Mouse (Mus musculus) G1E (cell line): ENCODE measurements around the gene Tmeff2. TPM values are rescaled to one million over a fixed set of nuclear protein-coding genes. Genes with fewer than 3 reads are reported as not detected.

Experiments used
- ATAC-seq: 2 replicates; pipeline ENCODE4 v1.8.0; 2016; ENCODE audit warnings: mild to moderate bottlenecking; ENCODE audit not compliant: insufficient number of reproducible peaks, poor library complexity, low FRiP score, severe bottlenecking; ENCODE audit errors: extremely low read depth
- DNase-seq: peaks from one replicate; pipeline ENCODE4 v3.0.0; 2012; ENCODE audit warnings: low spot score
- H3K27me3 ChIP-seq: 2 replicates; pipeline ENCODE4 v1.6.1; 2012; ENCODE audit warnings: mild to moderate bottlenecking, low read length, inconsistent platforms; ENCODE audit not compliant: insufficient read depth
- H3K36me3 ChIP-seq: replicated peaks from 2 replicates; pipeline ENCODE3; 2012; ENCODE audit warnings: mild to moderate bottlenecking, inconsistent platforms
- H3K4me1 ChIP-seq: 2 replicates; pipeline ENCODE4 v1.6.1; 2012; ENCODE audit warnings: low read depth, low read length, inconsistent platforms, mixed read lengths; ENCODE audit not compliant: insufficient read depth
- H3K4me3 ChIP-seq: 2 replicates; pipeline ENCODE4 v1.5.1; 2012; ENCODE audit warnings: low read depth, mild to moderate bottlenecking, inconsistent platforms, low read length, moderate library complexity, mixed read lengths
- H3K9me3 ChIP-seq: replicated peaks from 2 replicates; pipeline ENCODE4 v1.6.1; 2012; ENCODE audit warnings: inconsistent platforms
- CTCF ChIP-seq: IDR thresholded peaks from 2 replicates; pipeline ENCODE4 v1.5.1; 2012; ENCODE audit warnings: low read depth, low read length, inconsistent platforms, mixed read lengths
- GATA1 ChIP-seq: IDR thresholded peaks from 2 replicates; pipeline ENCODE4 v1.6.1; 2012; ENCODE audit warnings: borderline replicate concordance, low read length, inconsistent platforms, mixed read lengths
- GATA2 ChIP-seq: IDR thresholded peaks from 2 replicates; pipeline ENCODE4 v1.6.1; 2012; ENCODE audit warnings: low read depth, low read length, inconsistent platforms, borderline replicate concordance
- POLR2AphosphoS5 ChIP-seq: IDR thresholded peaks from 2 replicates; pipeline ENCODE4 v1.6.1; 2012; ENCODE audit warnings: low read depth, low read length, inconsistent platforms; ENCODE audit not compliant: insufficient replicate concordance
- TAL1 ChIP-seq: conservative IDR thresholded peaks from 2 replicates; pipeline ENCODE4 v1.6.1; 2012; ENCODE audit warnings: low read depth, low read length, inconsistent platforms, mixed read lengths
- polyA plus RNA-seq: library from polyadenylated mRNA; stranded (reverse); fragments of >175 nt; gene quantifications from 2 replicates; pipeline ENCODE4 v1.2.3, GENCODE M21; 2012
- total RNA-seq, 2 experiments: library from RNA; stranded (forward) in 1 of 2; stranded (reverse) in 1 of 2; fragments of 200-1000 nt in 1 of 2; fragments of >200 nt in 1 of 2; fragmentation: Nextera tagmentation in 1 of 2; gene quantifications; 2 replicates each; pipeline ENCODE4 v1.2.3; 2014 to 2017

Tmeff2 gene
- total and polyA plus RNA-seq, 3 experiments = 0.49 TPM; not detected in 2

DNA sequence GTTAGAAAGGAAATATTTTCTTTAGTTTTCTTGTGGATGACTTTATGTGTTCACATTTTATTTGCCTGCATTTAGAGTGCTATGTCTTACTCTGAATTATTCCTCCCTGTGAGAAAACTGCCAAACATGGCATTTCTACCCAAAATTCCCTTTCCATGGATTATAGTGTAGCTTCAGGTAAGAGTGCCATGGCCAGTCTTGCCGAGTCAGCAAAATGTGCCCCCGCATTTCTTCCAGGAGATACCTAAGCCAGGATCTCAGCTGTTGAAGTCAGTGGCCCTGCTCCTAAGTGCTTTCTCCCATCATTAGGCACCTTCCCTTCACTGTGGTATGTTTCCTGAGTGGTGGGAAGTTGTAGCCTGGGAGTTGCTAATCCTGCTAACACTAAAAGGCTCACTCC lies 168.8 kb downstream of the Tmeff2 start:
- ATAC-seq (no peak), DNase-seq (no peak)
- no peak overlapping the region for H3K4me3 ChIP-seq
- TF ChIP-seq TAL1 (no peak), GATA1 (no peak), CTCF (no peak), POLR2AphosphoS5 (no peak), GATA2 (no peak)
- no peaks in the 10 kb centered on the region for H3K27me3 ChIP-seq
- no peaks in the 10 kb centered on the region for H3K9me3 ChIP-seq
- no peaks in the 10 kb centered on the region for H3K4me1 ChIP-seq
- no peaks in the 10 kb centered on the region for H3K36me3 ChIP-seq

DNA sequence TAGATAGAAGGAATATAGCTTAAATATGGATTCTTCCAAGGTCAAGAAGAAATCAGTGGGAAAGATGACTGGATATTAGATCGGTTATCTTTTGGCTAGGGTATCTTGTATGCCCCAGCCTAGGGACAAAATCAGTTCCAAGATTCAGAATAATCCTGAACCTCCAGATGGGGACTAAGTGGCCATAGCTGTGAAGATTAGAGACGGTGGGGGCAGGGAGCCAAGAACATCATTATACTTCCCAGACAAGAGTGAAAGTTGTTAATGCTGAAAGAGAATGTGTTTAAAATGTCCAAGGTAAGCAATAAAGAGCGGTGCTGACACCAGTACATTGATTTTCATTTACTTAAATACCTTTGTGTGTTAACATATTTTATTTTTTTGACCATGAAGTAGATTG lies 173.6 kb downstream of the Tmeff2 start:
- H3K4me3 ChIP-seq = no peak overlapping the region
- H3K36me3 ChIP-seq = no peaks in the 10 kb centered on the region
- no peaks in the 10 kb centered on the region for H3K4me1 ChIP-seq
- no peaks in the 10 kb centered on the region for H3K9me3 ChIP-seq
- DNase-seq (no peak), ATAC-seq (no peak)
- no peaks in the 10 kb centered on the region for H3K27me3 ChIP-seq
- TF ChIP-seq TAL1 (no peak), POLR2AphosphoS5 (no peak), CTCF (no peak), GATA1 (no peak), GATA2 (no peak)

GRCm38 (mm10) chr1:51075785-51076771 lies 175.6 kb downstream of the Tmeff2 start:
- DNase-seq = no peak
- no peak overlapping the region for H3K4me3 ChIP-seq
- no peak for ATAC-seq
- no peaks in the 10 kb centered on the region for H3K36me3 ChIP-seq
- H3K27me3 ChIP-seq = no peaks in the 10 kb centered on the region
- H3K4me1 ChIP-seq = no peaks in the 10 kb centered on the region
- H3K9me3 ChIP-seq = no peaks in the 10 kb centered on the region
- TF ChIP-seq POLR2AphosphoS5 (no peak), CTCF (no peak), GATA1 (no peak), GATA2 (no peak), TAL1 (no peak)

GRCm38 (mm10) chr1:51088921-51089320 lies 188.5 kb downstream of the Tmeff2 start:
- H3K36me3 ChIP-seq = no peaks in the 10 kb centered on the region
- no peaks in the 10 kb centered on the region for H3K27me3 ChIP-seq
- no peaks in the 10 kb centered on the region for H3K9me3 ChIP-seq
- H3K4me3 ChIP-seq = no peak overlapping the region
- no peaks in the 10 kb centered on the region for H3K4me1 ChIP-seq
- TF ChIP-seq TAL1 = no peak
- TF ChIP-seq GATA1 = no peak
- no peak for TF ChIP-seq CTCF
- no peak for TF ChIP-seq POLR2AphosphoS5
- no peak for TF ChIP-seq GATA2
- no peak for ATAC-seq
- DNase-seq = no peak

- no peaks in the 10 kb centered on the region for H3K27me3 ChIP-seq
- ATAC-seq = no peak
- no peaks in the 10 kb centered on the region for H3K4me1 ChIP-seq
- no peaks in the 10 kb centered on the region for H3K36me3 ChIP-seq
- TF ChIP-seq GATA1 (no peak), TAL1 (no peak), CTCF (no peak), POLR2AphosphoS5 (no peak), GATA2 (no peak)
- no peak for DNase-seq
- no peaks in the 10 kb centered on the region for H3K9me3 ChIP-seq
- no peak overlapping the region for H3K4me3 ChIP-seq
These were observed 189.4 kb downstream of the Tmeff2 start for GRCm38 (mm10) chr1:51089803-51090202.

DNA sequence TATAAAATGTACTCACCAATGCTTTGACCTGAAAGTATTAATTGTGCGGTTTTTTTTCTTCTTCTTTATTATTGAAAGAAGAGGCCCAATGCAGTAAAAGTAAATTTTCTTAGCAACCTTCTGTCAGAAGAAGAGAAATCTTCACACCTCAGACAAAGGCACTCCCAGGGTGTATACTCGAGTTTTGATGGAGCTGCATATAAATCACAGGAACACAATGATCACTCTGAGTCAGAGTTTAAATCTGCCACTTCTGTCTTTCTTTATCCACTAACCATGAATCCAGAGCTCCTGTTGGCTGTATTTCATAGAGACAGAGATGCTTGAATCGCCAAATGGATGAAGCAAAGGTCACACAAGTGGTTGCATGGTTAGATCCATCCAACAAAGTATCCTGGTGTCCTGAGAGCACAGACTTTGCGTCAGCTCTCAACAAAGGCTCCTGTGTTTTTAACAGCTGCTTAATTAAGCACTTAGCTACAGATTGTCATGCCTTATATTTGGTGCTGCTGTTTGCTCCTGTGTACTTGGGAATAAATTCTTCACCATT lies 189.8 kb downstream of the Tmeff2 start:
- ATAC-seq = no peak
- Histone ChIP-seq H3K27me3 (no peaks in the 10 kb centered on the region), H3K9me3 (no peaks in the 10 kb centered on the region), H3K36me3 (no peaks in the 10 kb centered on the region), H3K4me3 (no peak overlapping the region), H3K4me1 (no peaks in the 10 kb centered on the region)
- TF ChIP-seq CTCF = no peak
- no peak for TF ChIP-seq TAL1
- no peak for TF ChIP-seq GATA1
- no peak for TF ChIP-seq GATA2
- no peak for TF ChIP-seq POLR2AphosphoS5
- DNase-seq = no peak
